Mouse (Mus musculus) frontal cortex, adult (tissue): Measurements from ENCODE around the gene Rhob.
A peak's percentile ranks its signal among the peaks of the same experiment; 100 is the strongest.

ENCODE experiments used
- ATAC-seq: cut with Nextera tagmentation; 2 replicates; pipeline ENCODE4 v1.9.2; 2017; ENCODE audit warnings: mild to moderate bottlenecking, moderate library complexity, mixed read lengths; ENCODE audit not compliant: low TSS enrichment

Gene Rhob

DNA sequence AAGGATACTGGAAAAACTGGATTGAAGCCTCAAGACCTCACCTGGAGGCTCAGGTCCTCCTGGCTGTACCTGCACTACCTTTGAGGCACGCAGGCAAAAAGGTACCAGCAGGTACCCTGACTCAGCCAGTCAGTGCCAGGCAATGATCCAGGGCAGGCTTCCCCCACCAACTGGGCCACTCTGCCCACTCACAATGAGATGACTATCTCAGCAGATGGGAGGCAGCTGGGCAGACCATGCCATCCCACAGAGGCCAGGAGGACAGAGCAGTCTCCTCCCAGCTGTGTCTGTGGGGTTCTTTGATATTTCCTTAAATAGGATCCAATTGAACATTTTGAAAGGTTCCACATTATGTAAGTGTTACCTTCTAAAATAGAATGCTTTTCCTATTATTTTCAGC lies 49.8 kb downstream of the Rhob start:
- ATAC-seq = peak; percentile 55; the same call in 1 of the 2 replicates
